Mouse (Mus musculus) MEL (cell line): ENCODE measurements around the gene Kcna7. TPM values are rescaled to one million over a fixed set of nuclear protein-coding genes. Genes with fewer than 3 reads are reported as not detected.

Experiments used
- DNase-seq: peaks from one replicate; pipeline ENCODE4 v3.0.0; 2011; ENCODE audit warnings: low read depth, low spot score
- H3K27ac ChIP-seq: 2 replicates; pipeline ENCODE4 v1.5.1; 2012; ENCODE audit warnings: low read depth, mild to moderate bottlenecking, control low read depth, low read length, moderate library complexity; ENCODE audit not compliant: control insufficient read depth
- H3K27me3 ChIP-seq, 2 experiments: fragments of 150-350 bp in 1 of 2; sonication (generic) in 1 of 2; 2 replicates each; pipeline ENCODE4 v1.6.1; 2012; ENCODE audit warnings: low read length in 2 of 2, mild to moderate bottlenecking in 2 of 2, improper control_type of control experiment in 1 of 2, moderate library complexity in 1 of 2; ENCODE audit not compliant: insufficient read depth in 2 of 2, control insufficient read depth in 1 of 2
- H3K36me3 ChIP-seq, 2 experiments: 2 replicates each; pipeline ENCODE4 v1.6.1; 2012 to 2014; ENCODE audit warnings: low read length in 2 of 2, improper control_type of control experiment in 1 of 2, inconsistent platforms in 1 of 2, mild to moderate bottlenecking in 1 of 2; ENCODE audit not compliant: insufficient read depth in 2 of 2, control insufficient read depth in 1 of 2
- H3K4me1 ChIP-seq, 2 experiments: fragments of 150-350 bp in 1 of 2; sonication (generic) in 1 of 2; 2 replicates each; pipeline ENCODE4 v1.6.1; 2012; ENCODE audit warnings: low read length in 2 of 2, improper control_type of control experiment in 1 of 2, mild to moderate bottlenecking in 1 of 2; ENCODE audit not compliant: insufficient read depth in 2 of 2, control insufficient read depth in 1 of 2
- H3K4me3 ChIP-seq, 2 experiments: fragments of 150-350 bp in 1 of 2; sonication (generic) in 1 of 2; 2 replicates each; pipeline ENCODE4 v1.5.1; 2012; ENCODE audit warnings: low read depth in 2 of 2, low read length in 2 of 2, mild to moderate bottlenecking in 2 of 2, moderate library complexity in 2 of 2, control low read depth in 1 of 2, improper control_type of control experiment in 1 of 2; ENCODE audit not compliant: control insufficient read depth in 1 of 2, insufficient read depth in 1 of 2
- H3K79me2 ChIP-seq: 2 replicates; pipeline ENCODE4 v1.6.1; 2012; ENCODE audit warnings: mild to moderate bottlenecking, low read length, moderate library complexity; ENCODE audit not compliant: control insufficient read depth, poor library complexity, insufficient read depth
- H3K9ac ChIP-seq: 2 replicates; pipeline ENCODE4 v1.6.1; 2012; ENCODE audit warnings: low read depth, mild to moderate bottlenecking, control low read depth, low read length, moderate library complexity; ENCODE audit not compliant: control insufficient read depth, poor library complexity, severe bottlenecking
- H3K9me3 ChIP-seq: fragments of 150-350 bp; sonication (generic); replicated peaks from 2 replicates; pipeline ENCODE4 v1.6.1; 2012; ENCODE audit warnings: mild to moderate bottlenecking, low read length, improper control_type of control experiment, moderate library complexity; ENCODE audit not compliant: insufficient read depth
- BHLHE40 ChIP-seq: IDR thresholded peaks from 2 replicates; pipeline ENCODE4 v1.6.1; 2012; ENCODE audit warnings: low read depth, mild to moderate bottlenecking, inconsistent platforms, low read length, improper control_type of control experiment, borderline replicate concordance
- CHD1 ChIP-seq: IDR thresholded peaks from 2 replicates; pipeline ENCODE4 v1.6.1; 2012; ENCODE audit warnings: low read depth, mild to moderate bottlenecking, inconsistent platforms, low read length, improper control_type of control experiment
- CHD2 ChIP-seq: IDR thresholded peaks from 2 replicates; pipeline ENCODE4 v1.6.1; 2011; ENCODE audit warnings: low read length, improper control_type of control experiment
- CTCF ChIP-seq, 3 experiments: IDR thresholded peaks in 2 of 3; conservative IDR thresholded peaks in 1 of 3; 2 replicates each; pipeline ENCODE4 v1.5.1; 2011 to 2012; ENCODE audit warnings: low read length in 3 of 3, low read depth in 2 of 3, mild to moderate bottlenecking in 2 of 3, improper control_type of control experiment in 1 of 3, inconsistent platforms in 1 of 3, mixed read lengths in 1 of 3, moderate library complexity in 1 of 3; ENCODE audit not compliant: control insufficient read depth in 1 of 3, insufficient read depth in 1 of 3, poor library complexity in 1 of 3, severe bottlenecking in 1 of 3
- KAT2A ChIP-seq: conservative IDR thresholded peaks from 2 replicates; pipeline ENCODE4 v1.6.1; 2012; ENCODE audit warnings: low read depth, low read length, improper control_type of control experiment, inconsistent platforms
- MAFK ChIP-seq: IDR thresholded peaks from 2 replicates; pipeline ENCODE4 v1.6.1; 2011; ENCODE audit warnings: low read depth, mild to moderate bottlenecking, low read length, improper control_type of control experiment, borderline replicate concordance
- MAZ ChIP-seq: IDR thresholded peaks from 2 replicates; pipeline ENCODE4 v1.6.1; 2012; ENCODE audit warnings: low read depth, mild to moderate bottlenecking, inconsistent platforms, low read length, improper control_type of control experiment
- MEF2A ChIP-seq: IDR thresholded peaks from 2 replicates; pipeline ENCODE4 v1.6.1; 2014; ENCODE audit warnings: low read depth, mild to moderate bottlenecking, inconsistent platforms, low read length, improper control_type of control experiment; ENCODE audit not compliant: poor library complexity, insufficient replicate concordance, severe bottlenecking; ENCODE audit errors: extremely low read depth
- MXI1 ChIP-seq: IDR thresholded peaks from 2 replicates; pipeline ENCODE4 v1.6.1; 2011; ENCODE audit warnings: mild to moderate bottlenecking, low read depth, low read length, improper control_type of control experiment
- NELFE ChIP-seq: IDR thresholded peaks from 2 replicates; pipeline ENCODE4 v1.6.1; 2011; ENCODE audit warnings: low read depth, low read length, improper control_type of control experiment
- NRF1 ChIP-seq: IDR thresholded peaks from 2 replicates; pipeline ENCODE4 v1.6.1; 2014; ENCODE audit warnings: low read depth, mild to moderate bottlenecking, inconsistent platforms, low read length, improper control_type of control experiment, moderate library complexity; ENCODE audit not compliant: poor library complexity, insufficient read depth, severe bottlenecking
- POLR2A ChIP-seq, 2 experiments: IDR thresholded peaks; 2 replicates each; pipeline ENCODE4 v1.6.1; 2011 to 2012; ENCODE audit warnings: low read length in 2 of 2, mild to moderate bottlenecking in 2 of 2, control low read depth in 1 of 2, improper control_type of control experiment in 1 of 2, low read depth in 1 of 2, moderate library complexity in 1 of 2; ENCODE audit not compliant: control insufficient read depth in 1 of 2, insufficient read depth in 1 of 2, poor library complexity in 1 of 2
- POLR2AphosphoS2 ChIP-seq: IDR thresholded peaks from 2 replicates; pipeline ENCODE4 v1.6.1; 2011; ENCODE audit warnings: low read length, improper control_type of control experiment
- POLR2AphosphoS5 ChIP-seq: IDR thresholded peaks from 2 replicates; pipeline ENCODE4 v1.6.1; 2012; ENCODE audit warnings: low read depth, borderline replicate concordance, mild to moderate bottlenecking, inconsistent platforms, low read length, moderate library complexity, mixed read lengths
- RAD21 ChIP-seq: IDR thresholded peaks from 2 replicates; pipeline ENCODE4 v1.6.1; 2011; ENCODE audit warnings: mild to moderate bottlenecking, low read depth, low read length, improper control_type of control experiment
- RCOR1 ChIP-seq: IDR thresholded peaks from 2 replicates; pipeline ENCODE4 v1.6.1; 2012; ENCODE audit warnings: low read depth, mild to moderate bottlenecking, inconsistent platforms, low read length, improper control_type of control experiment
- SIN3A ChIP-seq: IDR thresholded peaks from 2 replicates; pipeline ENCODE4 v1.6.1; 2012; ENCODE audit warnings: low read length, improper control_type of control experiment, inconsistent platforms
- SMC3 ChIP-seq: IDR thresholded peaks from 2 replicates; pipeline ENCODE4 v1.6.1; 2011; ENCODE audit warnings: low read depth, low read length, improper control_type of control experiment
- ZKSCAN1 ChIP-seq: IDR thresholded peaks from 2 replicates; pipeline ENCODE4 v1.6.1; 2012; ENCODE audit warnings: low read depth, mild to moderate bottlenecking, inconsistent platforms, low read length, improper control_type of control experiment, moderate library complexity
- polyA plus RNA-seq, 2 experiments: library from polyadenylated mRNA; stranded (reverse) in 1 of 2; unstranded in 1 of 2; fragments of >175 nt in 1 of 2; fragments of >200 nt in 1 of 2; gene quantifications; 2 replicates each; pipeline versions ENCODE4 v1.2.1 to v1.2.4; 2012; ENCODE audit warnings: low replicate concordance in 2 of 2, low read depth in 1 of 2; ENCODE audit not compliant: insufficient read length in 2 of 2, insufficient read depth in 1 of 2, missing spikeins in 1 of 2
- total RNA-seq: library from RNA; depleted of rRNA; stranded (reverse); fragments of 300-350 nt; gene quantifications from 2 replicates; pipeline ENCODE4 v1.2.3, GENCODE M21; 2012

Gene Kcna7
- total and polyA plus RNA-seq, 3 experiments, result 0.06 TPM; not detected in 2

GRCm38 (mm10) chr7:45415636-45416035, 10.2 kb downstream of the Kcna7 start:
- Histone ChIP-seq H3K79me2 (no peaks in the 10 kb centered on the region; the same call in 1 of the 2 replicates), H3K27ac (no peak overlapping the region), H3K9ac (no peak overlapping the region), H3K9me3 (no peaks in the 10 kb centered on the region), H3K36me3 (no peaks in the 10 kb centered on the region; a peak in 1 of 4 replicates)
- TF ChIP-seq MEF2A (no peak), POLR2AphosphoS2 (no peak), MXI1 (no peak), KAT2A (no peak), CHD1 (no peak), POLR2AphosphoS5 (no peak), MAFK (no peak), SIN3A (no peak), BHLHE40 (no peak), NRF1 (no peak), ZKSCAN1 (no peak), CTCF (IDR thresholded peaks at IDR 0.05 in 2 of 3, conservative IDR thresholded peaks at IDR 0.05 in 1 of 3; ENCODE audit: control insufficient read depth in 1 of 3, insufficient read depth in 1 of 3, low read depth in 2 of 3, low read length in 3 of 3, poor library complexity in 1 of 3, severe bottlenecking in 1 of 3) (no peak), RAD21 (no peak), CHD2 (no peak), MAZ (no peak), SMC3 (no peak), NELFE (no peak), POLR2A (IDR thresholded peaks at IDR 0.05; ENCODE audit: control insufficient read depth in 1 of 2, insufficient read depth in 1 of 2, low read depth in 1 of 2, low read length in 2 of 2, poor library complexity in 1 of 2) (no peak), RCOR1 (no peak)
- TF ChIP-seq, all 39 proteins: peak for 0
- Histone ChIP-seq H3K27me3 (peaks cover 0 to 3% of the 10 kb centered on the region in 2 experiments; a peak in 2 of 4 replicates), H3K4me1 (peaks cover 6 to 7% of the 10 kb centered on the region in 2 experiments; a peak in 2 of 4 replicates), H3K4me3 (no peak overlapping the region)
- DNase-seq, result no peak

- Histone ChIP-seq H3K36me3 (no peaks in the 10 kb centered on the region; a peak in 2 of 4 replicates), H3K4me3 (no peak overlapping the region), H3K79me2 (no peaks in the 10 kb centered on the region; the same call in 1 of the 2 replicates), H3K27ac (no peak overlapping the region), H3K9me3 (no peaks in the 10 kb centered on the region), H3K27me3 (no peaks in the 10 kb centered on the region), H3K9ac (no peak overlapping the region), H3K4me1 (peaks cover 5 to 6% of the 10 kb centered on the region in 2 experiments; a peak in 2 of 4 replicates)
- DNase-seq, result no peak
- no peak for TF ChIP-seq POLR2AphosphoS5
These were observed 12.6 kb downstream of the Kcna7 start for GRCm38 (mm10) chr7:45417962-45418492.
